Mouse (Mus musculus) ZHBTc4 (cell line): ENCODE results near the gene Banf1.
"Not testable (repeated sequence)": the region's sequence is repeated elsewhere in the genome, so short reads cannot be mapped to it uniquely, and the experiment has no call there.

ENCODE experiments used
- DNase-seq: peaks from one replicate; pipeline ENCODE4 v3.0.0-alpha.2; 2011; ENCODE audit warnings: low read depth, low spot score

The Banf1 gene

DNA sequence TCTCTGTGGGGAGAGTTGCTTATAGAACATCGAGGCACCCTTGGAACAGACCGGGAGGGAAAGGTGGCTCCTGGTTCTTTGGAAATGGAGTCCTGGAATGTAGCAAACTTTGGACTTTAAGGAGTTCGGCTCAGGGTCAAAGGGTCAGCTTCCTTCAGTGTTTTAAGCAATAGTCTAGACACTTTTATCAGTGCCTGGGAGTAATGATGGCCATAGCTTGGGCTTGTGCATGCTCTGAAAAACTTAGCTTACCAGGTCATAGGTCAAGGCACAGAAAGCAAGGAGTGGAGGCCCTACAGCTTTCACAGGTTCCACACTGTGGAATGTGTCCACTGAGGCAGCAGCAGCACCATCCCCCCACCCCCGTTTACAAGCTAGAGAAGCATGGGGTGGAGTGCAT, 7.8 kb upstream of the Banf1 start:
- no peak for DNase-seq

DNA sequence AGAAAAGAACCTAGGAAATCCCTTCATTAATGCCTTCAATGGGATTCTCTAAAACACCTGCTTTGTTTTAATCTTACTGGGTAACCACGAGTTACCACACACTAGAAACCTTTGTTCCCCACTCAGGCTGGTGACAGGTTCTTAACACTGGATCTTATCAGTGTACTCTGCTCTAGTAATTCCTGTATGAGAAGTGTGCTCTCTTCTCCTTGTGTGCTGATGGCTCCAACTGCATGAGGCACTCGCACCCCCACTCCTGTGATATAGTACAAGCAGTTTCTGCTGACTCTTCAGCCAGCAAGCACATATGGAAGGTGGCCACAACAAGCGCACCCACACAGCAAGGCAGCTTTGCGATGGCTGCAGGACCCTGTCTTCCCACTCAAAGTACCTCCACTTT, 7.2 kb upstream of the Banf1 start:
- no peak for DNase-seq

DNA sequence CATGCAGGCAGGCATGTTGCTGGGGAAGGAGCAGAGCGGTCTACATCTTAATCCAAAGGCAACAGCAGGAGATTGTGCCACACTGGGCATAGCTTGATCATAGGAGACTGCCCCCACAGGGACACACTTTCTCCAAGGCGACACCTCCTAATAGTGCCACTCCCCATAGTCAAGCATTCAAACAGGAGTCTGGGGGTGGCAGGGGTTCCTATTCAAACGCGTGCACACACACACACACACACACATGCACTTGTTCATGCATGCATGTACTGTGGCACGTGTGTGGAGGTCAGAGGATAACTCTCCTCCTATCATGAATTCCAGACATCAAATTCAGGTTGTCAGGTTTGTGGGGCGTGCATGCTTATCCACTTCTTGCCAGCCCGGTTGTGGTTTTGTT, 5.8 kb upstream of the Banf1 start:
- no peak for DNase-seq

DNA sequence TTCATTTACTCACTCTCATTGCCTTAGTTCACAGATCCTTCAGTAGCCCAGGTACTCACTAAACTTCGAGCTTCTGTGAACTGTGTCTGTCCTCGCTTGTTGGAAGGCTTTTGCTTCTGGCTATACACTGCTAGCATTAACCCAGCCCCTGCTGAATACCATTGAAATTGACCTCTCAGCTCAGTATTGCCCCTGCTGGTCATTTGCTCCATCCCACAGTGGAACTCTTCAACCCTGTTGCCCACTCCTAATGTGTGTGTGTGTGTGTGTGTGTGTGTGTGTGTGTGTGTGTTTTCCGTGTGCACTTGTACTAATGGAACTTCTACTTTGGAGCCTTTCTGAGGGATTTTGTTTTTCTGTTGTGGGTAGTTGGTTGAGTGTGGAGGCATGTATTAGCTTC, 4.0 kb upstream of the Banf1 start:
- peak; percentile 60 for DNase-seq

DNA sequence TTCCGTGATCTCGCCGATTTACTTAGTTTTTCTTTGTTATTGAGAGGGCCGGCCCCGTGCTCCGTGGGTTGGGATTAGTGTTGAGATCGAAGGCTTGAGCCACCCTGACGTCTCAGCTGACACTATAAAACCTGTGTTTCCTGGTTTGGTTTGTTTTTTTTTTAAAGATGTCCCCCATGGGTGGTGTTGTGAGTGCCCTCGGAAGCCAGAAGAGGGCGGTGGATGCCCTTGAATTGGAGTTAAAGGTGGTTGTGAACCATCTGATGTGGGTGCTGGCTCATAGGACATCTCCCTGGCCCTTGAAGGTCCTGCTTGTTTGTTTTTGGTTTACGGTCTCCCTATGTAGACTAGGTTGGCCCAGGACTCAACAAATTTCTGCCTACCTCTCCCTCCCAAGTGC, 487 bp upstream of the Banf1 start:
- peak; percentile 73 for DNase-seq

DNA sequence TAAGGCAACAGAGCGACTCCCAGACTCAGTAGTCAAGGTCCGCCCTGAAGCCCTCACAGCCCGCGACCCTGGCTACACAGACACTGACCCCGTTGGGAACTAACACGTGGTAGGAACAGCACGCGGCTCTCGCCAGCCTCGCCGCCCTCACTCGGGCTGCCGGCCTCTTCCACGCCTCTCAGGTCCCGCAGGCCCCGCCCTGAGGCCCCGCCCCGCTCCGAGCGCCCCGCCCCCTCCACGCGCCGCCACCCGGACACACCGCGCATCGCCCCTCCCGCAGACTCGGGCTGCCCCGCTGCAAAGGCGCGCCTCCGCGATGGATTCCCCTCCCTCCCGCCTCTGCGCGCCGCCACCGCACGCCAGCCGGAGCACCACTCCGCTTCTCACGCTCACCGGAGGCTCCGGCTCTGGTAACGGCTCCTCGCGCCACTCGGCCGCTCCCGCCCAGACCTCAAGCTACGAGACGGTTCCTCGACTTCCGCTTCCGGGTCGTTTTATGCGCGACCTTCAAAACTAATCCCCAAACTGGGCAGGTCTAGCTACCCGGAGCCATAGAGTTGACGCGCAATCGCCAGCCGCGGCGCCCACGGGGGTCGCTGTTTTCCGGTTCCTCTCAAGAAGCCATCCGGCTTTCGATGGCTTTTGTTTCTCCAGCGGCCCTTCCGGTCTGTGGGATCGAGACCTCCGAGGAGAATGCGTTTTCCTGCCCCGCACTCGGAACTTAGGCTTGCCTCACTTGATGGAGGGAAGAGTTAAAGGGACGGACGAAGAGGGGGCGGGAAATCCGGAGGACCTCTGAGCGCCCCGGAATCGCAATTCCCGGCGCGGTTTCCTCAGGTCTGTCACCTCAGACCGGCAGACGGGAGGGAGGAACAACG, 554 bp downstream of the Banf1 start, which contains the start of gene Eif1ad:
Gene Eif1ad, plus strand, starts transcription at position 567 of the 878 bp plus-strand sequence.
- peak; percentile 99 for DNase-seq

DNA sequence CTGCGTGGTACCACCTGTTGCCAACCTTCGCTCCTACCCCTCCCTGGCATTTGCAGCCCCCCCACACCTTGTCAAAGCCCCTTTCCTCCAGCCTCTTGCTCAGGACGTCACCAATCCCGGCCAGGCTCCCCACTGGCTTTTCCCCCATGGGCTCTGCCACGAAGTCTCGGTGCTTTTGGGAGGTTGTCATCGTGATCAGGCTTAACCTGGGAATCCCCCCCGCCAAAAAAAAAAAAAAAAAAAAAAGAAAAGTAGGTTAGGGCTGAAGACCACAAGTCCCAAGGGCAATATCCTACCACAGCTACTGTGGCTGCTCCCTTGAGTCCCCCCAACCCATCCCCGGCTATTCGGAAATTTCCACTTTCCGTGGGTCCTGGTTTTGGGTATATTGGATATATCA, 1.2 kb downstream of the Banf1 start:
- no peak for DNase-seq

DNA sequence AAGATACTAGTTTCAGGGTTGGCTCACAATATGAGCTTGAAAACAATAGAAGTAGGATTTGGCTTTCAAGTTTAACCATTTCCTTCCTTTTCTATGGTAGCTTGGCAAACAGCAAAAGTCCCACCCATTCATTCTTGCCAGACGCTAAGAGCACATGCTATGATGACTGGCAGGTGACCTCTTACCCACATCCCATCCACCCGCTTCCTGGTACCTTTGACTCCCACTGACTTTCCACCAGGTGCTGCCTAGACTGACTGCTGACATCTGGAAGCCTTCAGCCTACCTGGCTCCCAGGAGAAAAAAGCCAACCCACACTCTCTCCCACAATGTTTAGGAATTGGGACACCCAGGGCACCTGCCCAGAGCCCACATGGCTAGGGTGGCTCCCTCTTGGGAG, 2.8 kb downstream of the Banf1 start:
- no peak for DNase-seq

DNA sequence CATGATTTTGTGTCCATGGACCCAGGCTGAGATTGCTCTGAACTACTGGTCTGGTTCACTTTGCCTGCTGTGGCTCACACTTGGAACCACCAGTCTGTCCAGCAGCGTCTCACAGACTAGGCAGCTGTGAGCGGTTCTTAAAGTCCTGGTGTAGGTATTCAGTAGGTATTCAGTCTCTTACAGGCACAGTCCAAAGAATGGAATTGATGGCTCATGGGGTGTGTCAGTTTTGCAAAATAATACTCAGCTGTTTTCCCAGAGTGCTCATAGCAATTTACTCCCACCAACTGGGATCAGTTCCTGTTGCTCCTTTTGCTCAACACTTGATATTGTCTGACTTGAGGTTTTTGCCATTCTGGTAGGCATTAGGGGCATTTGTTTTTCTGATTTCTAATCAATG, 4.8 kb downstream of the Banf1 start:
- DNase-seq = peak; percentile 74

DNA sequence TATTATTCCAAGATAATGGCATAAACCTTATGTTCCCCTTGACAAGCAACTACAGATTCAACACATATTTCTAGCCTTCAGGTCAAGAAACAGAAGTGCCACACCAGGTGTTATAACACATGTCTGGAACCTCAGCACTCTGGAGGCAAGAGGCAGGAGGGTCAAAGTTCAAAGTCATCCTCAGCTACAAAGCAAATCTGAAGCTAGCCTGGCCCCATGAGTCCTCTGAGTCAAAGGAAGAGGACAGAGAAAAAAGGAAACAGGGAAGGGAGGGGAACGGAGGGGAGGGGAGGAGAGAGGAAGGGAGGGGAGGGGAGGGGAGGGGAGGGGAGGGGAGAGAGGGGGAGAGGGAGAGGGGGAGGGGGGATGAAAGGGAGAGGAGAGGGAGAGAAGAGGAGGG, 10.9 kb downstream of the Banf1 start:
- DNase-seq = peak; percentile 63

DNA sequence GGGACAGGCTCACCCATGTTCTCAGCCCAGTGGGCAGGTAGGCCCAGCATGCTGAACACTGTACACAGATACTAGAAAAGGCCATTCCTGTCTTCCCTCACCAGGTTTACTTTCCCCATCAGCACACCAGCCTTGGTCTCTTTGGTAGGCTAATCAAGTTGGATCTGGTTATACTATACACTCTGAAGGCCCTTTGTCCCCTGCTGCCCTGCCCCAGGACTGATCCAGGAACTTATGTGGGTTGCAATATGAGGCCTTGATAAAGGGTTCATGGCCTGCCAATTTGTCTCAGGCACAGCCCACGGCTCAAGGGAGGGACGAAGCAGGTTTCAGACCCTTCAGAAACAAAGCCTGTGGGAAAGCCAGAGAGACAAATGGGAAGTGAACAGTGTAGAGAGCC, 13.4 kb downstream of the Banf1 start:
- DNase-seq = no peak

DNA sequence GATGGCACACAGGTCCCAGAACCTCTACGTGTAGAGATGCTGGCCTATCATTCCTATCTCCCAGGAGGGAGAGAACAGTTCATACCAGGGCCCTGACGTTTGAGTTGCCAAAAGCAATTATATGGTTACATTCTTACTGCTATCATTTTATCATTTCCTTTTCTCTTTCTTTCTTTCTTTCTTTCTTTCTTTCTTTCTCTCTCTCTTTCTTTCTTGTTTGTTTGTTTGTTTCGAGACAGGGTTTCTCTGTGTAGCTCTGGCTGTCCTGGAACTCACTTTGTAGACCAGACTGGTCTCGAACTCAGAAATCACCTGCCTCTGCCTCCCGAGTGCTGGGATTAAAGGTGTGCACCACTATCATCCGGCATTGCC, 17.5 kb downstream of the Banf1 start, which contains the start of gene Cst6:
Gene Cst6, minus strand, starts transcription at position 73 of the 372 bp plus-strand sequence.
- DNase-seq = not testable (repeated sequence)

DNA sequence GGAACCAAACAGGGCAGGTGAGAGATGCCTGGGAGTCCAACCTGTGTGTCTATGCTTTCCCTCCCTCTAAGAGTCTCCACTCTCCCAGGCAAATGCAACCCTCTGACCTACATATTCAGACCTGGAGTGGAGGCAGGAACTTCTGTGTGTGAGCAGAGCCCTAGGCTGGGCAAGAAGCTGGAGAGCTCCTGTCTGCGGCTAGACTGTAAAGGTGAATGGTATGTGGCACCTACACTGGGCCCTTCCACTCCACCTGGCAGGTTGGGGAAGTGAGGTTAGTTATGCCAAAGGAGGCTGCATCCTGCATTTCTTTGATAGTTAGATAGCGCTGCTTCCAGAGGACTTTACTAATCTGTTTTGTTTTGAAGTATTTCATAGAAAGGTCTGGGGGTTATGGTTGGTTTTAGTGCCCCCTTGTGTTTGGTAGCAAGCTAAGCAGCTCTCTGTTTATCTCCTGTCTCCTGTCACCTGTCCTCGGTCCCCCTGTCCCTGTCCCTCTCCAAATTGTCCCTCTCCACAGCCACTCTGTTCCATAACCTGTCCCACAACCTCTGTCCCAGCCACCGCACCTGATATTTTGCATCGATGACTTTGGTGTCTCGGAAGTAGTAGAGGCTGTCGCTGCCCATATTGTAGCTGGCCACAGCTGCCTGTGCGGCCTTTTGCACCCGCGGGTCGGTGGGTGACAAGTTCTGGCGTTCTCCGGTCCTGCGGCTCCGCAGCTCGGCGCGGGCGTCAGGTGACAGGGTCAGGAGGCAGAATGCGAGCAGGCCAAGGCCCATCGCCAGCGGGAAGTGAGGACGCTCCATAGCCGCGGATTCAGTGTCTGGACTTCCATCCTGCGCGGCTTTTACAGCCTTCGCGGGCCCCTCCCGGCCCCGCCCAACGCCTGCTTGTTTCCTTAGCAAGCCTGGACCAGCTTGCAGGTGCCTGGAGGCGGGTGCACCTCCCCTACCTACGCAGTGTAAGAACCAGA, 18.2 kb downstream of the Banf1 start:
- peak; percentile 50 for DNase-seq

DNA sequence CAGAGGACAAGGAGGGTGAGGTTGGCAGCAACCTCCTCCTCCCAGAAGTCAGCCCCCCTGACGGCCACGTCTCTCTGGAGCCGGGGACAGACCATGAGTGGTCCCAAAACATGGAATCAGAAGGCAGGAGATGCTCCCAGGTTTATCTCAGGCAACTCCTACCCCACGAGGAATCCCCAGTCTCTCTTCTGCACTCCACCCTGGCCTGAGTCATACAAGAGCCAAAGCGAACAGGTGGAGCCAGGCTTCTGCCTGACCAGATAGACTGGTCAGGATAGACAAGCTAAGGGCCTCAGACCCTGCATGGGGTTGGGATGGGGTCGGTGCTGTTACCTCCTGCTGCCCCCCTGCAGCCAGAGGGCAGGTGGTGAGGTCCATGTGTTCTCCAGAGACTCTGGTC, 18.9 kb downstream of the Banf1 start:
- no peak for DNase-seq

DNA sequence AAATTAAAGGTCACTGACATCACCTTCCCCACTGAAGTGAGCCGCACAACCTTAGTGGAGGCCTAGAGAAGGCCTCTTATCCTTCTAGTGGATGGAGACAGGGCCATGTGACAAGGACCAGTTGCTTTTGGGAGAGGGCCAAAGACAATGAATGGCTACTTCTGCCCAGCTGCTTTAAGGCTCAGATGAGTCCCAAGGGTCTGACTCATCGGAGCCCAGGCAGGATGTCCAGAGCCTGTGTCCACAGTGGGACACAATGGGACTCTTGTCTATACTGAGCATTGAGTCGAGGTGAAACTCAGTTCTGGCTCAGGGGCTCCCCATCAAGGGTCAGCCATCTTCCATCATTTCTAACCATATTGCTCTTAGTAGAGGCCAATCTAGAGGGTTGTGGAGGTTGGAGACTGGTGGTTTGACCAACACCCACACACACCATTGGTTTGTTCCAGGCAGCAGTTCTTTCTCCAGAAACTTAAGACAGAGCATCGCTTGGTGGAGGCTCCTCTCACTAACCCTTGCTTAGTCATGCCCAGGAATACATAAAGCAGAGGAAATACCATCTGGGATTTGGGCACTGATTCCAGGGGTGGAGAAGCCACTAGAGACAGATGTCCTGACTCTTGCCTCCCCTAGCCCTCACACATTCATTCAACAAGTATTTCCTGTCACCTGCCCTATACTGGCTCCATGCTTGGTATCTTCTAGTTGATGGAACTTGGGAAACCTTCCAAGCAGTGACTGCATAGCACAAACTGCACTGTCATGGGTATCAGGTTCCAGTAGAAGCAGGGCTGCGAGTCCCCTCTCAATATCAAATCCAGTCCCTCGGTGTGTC, 21.5 kb downstream of the Banf1 start:
- no peak for DNase-seq

DNA sequence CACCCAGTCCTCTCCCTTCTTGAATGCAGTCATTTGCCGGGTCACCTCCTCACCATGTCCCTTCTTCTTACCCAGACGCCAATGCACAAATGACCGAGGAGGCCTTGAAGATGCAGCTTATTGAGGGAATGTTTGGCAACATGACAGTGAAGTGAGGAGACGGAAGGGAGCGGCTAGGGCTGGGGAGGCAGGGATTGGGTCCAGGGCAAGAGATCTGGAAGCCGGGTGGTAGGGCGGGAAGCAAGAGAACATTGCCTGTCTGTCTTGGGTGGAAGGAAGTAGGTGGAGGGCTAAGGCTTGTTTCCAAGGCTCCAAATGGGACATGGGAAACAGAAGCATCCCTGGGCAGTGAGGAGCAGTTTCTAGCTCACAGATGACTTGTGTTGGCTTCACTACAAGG, 25.6 kb downstream of the Banf1 start:
- DNase-seq = no peak

DNA sequence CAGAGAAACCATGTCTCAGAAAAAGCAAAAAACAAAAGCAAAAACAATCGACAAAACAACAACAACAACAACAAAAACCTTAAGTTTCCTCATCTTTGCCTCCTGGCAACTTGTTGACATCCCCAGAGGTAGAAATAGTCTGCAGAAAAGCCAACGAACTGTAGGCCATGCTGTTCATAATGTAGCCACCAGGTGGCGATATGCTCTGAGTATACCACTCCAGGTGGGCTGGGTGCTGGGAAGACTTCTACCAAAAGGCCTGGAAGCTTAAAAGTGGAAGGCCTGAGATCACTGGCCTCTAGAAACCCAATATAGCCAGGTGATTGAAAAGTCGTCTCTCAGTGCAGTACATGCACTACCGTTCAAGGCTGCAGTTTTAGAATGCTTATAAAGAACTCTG, 29.0 kb downstream of the Banf1 start:
- peak; percentile 89 for DNase-seq

DNA sequence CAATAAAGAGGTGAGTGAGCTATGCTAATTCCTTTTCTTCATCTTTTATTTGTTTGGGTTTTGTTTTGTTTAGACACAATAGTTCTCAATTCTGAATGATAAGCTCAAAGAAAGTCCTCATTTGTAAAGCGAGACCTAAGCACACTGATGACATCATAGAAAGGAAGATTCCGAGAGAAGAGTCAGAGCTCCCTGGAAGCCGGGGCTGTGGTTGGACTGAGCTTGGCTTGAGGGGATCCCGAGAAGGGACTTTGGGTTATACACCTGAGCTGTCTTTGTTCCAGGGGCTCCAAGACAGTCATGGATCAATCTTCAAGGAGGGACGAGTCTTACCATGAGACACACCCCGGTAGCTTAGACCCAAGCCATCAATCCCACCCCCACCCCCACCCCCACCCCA, 31.5 kb downstream of the Banf1 start, which contains the start of gene Catsper1:
Gene Catsper1, plus strand, starts transcription at position 301 of the 400 bp plus-strand sequence.
- no peak for DNase-seq

DNA sequence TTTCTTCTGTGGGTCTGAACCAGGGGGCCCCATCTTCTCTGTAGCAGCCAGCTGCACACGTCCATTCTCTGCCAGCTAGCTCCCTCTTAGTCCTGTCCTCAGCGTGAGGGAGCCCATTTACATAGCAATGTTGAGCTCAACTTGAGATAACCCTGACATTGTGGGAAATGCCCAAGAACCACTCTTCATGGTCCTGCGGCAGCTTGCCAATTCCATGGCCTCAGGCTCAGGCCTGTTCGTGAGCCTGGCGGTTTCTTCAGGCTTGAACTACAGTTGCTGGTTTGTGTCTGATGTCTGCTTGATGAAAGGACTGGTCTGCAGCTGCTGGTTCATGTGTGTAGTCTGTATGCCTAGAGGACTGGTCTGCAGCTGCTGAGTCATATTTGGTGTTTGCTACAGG, 32.2 kb downstream of the Banf1 start:
- DNase-seq = no peak

DNA sequence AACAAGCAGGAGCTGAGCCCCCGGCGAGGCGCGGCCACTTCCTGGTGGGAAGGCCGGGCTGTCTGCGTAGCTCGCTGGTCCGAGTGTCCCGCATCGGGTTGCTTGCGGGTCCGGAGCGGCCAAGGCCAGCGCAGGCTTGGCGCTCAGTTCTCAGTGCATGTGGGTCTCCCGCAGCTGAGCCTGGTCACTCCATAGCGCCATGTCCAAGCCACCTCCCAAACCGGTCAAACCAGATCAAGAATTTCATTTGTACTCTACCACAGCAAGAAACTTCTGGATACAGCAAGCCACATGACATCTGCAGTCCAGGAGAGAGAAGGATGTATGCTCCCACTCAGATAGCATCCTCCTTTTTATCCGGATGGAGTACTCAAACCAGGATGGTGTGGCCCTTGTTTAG, 39.0 kb downstream of the Banf1 start:
- DNase-seq = no peak

DNA sequence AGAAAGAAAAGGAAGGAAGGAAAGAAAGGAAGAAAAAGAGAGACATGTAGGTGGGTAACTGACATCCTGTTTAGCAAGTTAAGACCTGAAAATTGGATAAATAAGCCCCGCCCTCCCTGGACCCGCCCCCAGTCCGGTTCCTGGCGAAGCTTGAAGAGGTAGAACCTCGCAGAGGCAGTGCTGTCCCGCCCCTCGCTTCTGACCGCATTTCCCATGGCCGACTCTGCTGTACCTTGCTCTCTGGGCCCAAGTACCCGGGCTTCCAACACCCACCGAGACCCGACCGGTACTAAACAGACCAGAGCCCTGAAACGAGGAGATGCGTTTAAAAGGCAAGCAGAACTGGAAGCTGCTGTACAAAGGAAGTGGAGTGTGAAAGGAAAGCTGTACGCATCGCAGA, 43.2 kb downstream of the Banf1 start:
- DNase-seq = peak; percentile 62
